Comparison of ENCODE assay signal across 28 mouse cellular contexts in the genomic region with DNA sequence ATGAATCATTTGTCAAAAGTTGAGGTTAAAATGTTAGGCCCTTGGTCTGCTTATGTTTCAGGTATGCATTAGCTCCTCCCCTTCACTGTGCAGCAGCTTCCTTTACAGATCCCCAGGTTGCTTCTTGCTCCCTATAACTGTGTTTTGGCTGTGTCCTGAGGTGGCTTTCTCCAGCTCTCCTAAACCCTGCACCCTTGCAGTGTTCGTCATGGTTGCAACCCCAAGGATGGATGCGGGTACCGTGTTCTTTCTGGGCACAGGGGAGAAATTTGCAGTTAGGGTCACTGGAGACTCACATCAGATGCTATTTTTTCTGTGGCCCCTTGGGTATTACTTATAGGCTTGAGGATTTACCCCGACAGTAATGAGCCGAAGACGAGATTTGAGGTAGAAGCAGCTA.
DNase-seq lines count a peak whose midpoint lies in the region; ATAC-seq and TF ChIP-seq lines count a peak whose summit lies in the region.
"Had no signal": no experiment of that assay in that cellular context is flagged by ENCODE, and none has a peak within 500 bp of the region (broad histone marks: within the 10 kb centered on the region; RNA-seq: fewer than 3 reads in every experiment).

No protein-coding gene starts in this region.

- no peak for ATAC-seq in forebrain, embryonic 11.5 days (replicated peaks; ENCODE audit: low FRiP score)
- no peak for ATAC-seq in liver, embryonic 11.5 days (replicated peaks; ENCODE audit: low FRiP score)
- ATAC-seq: activated CD4-positive, CD25-positive, alpha-beta regulatory T cell, adult 4 months; CD4-positive, CD25-positive, alpha-beta regulatory T cell, adult 4 months; forebrain, embryonic 14.5 days; forebrain, embryonic 16.5 days; Patski had no signal

- H3K4me2 ChIP-seq in forebrain, embryonic 11.5 days (ENCODE audit: low read depth, low read length, severe bottlenecking) = no peak overlapping the region
- no peak overlapping the region for H3K4me2 ChIP-seq in liver, embryonic 11.5 days
- H3K4me2 ChIP-seq: embryonic facial prominence, embryonic 13.5 days; embryonic facial prominence, embryonic 15.5 days; forebrain, embryonic 12.5 days had no signal

- no peaks in the 10 kb centered on the region for H3K4me1 ChIP-seq in forebrain, embryonic 11.5 days (replicated peaks; ENCODE audit: control insufficient read depth, insufficient read depth, low read length)
- no peaks in the 10 kb centered on the region for H3K4me1 ChIP-seq in forebrain, embryonic 10.5 days
- H3K4me1 ChIP-seq in heart, embryonic 10.5 days = peaks cover 17% of the 10 kb centered on the region; the same call in 1 of the 2 replicates
- H3K4me1 ChIP-seq in heart, adult 2 months (ENCODE audit: control insufficient read depth, insufficient read depth, low read length) = peaks cover 6% of the 10 kb centered on the region; the same call in 1 of the 2 replicates
- peaks cover 5% of the 10 kb centered on the region; the same call in 1 of the 2 replicates for H3K4me1 ChIP-seq in liver, embryonic 11.5 days (replicated peaks; ENCODE audit: control insufficient read depth, insufficient read depth, low read length)
- H3K4me1 ChIP-seq in embryonic facial prominence, embryonic 10.5 days = no peaks in the 10 kb centered on the region
- H3K4me1 ChIP-seq: embryonic facial prominence, embryonic 13.5 days; forebrain, embryonic 12.5 days had no signal

- intact Hi-C loops in heart, adult 2 months (cut with DNase I) = no loop called here

- H3K9me3 ChIP-seq in forebrain, embryonic 11.5 days (ENCODE audit: control insufficient read depth, low read length) = no peaks in the 10 kb centered on the region
- no peaks in the 10 kb centered on the region for H3K9me3 ChIP-seq in forebrain, embryonic 10.5 days
- H3K9me3 ChIP-seq in heart, embryonic 10.5 days = no peaks in the 10 kb centered on the region
- no peaks in the 10 kb centered on the region for H3K9me3 ChIP-seq in liver, embryonic 11.5 days (ENCODE audit: control insufficient read depth, low read length)
- no peaks in the 10 kb centered on the region for H3K9me3 ChIP-seq in embryonic facial prominence, embryonic 10.5 days
- H3K9me3 ChIP-seq: embryonic facial prominence, embryonic 13.5 days; embryonic facial prominence, embryonic 15.5 days; forebrain, embryonic 12.5 days; G1E had no signal

- no peak overlapping the region for H3K27ac ChIP-seq in forebrain, embryonic 11.5 days (ENCODE audit: low read depth, low read length)
- H3K27ac ChIP-seq in forebrain, embryonic 10.5 days = no peak overlapping the region
- H3K27ac ChIP-seq in heart, embryonic 10.5 days = no peak overlapping the region
- no peak overlapping the region for H3K27ac ChIP-seq in heart, adult 2 months
- H3K27ac ChIP-seq in liver, embryonic 11.5 days (ENCODE audit: low read depth, low read length) = no peak overlapping the region
- H3K27ac ChIP-seq in embryonic facial prominence, embryonic 10.5 days (replicated peaks) = no peak overlapping the region
- H3K27ac ChIP-seq: embryonic facial prominence, embryonic 13.5 days; embryonic facial prominence, embryonic 15.5 days; forebrain, embryonic 12.5 days had no signal

- 94% methylated on average over 6 of the region's 6 CpGs for WGBS in forebrain, embryonic 11.5 days
- 92% methylated on average over 6 of the region's 6 CpGs for WGBS in forebrain, embryonic 10.5 days
- WGBS in heart, embryonic 10.5 days = 91% methylated on average over 6 of the region's 6 CpGs
- WGBS in heart, adult 2 months = 89% methylated on average over 6 of the region's 6 CpGs
- WGBS in liver, embryonic 11.5 days = 87% methylated on average over 6 of the region's 6 CpGs
- WGBS in embryonic facial prominence, embryonic 10.5 days = 93% methylated on average over 6 of the region's 6 CpGs

- peaks cover 4% of the 10 kb centered on the region for H3K79me2 ChIP-seq in heart, adult 2 months (replicated peaks; ENCODE audit: control insufficient read depth, insufficient read depth, low read length)

- no peaks in the 10 kb centered on the region for H3K27me3 ChIP-seq in forebrain, embryonic 11.5 days (ENCODE audit: control insufficient read depth, insufficient read depth, low read length)
- H3K27me3 ChIP-seq in forebrain, embryonic 10.5 days (ENCODE audit: poor library complexity, severe bottlenecking) = no peaks in the 10 kb centered on the region
- no peaks in the 10 kb centered on the region for H3K27me3 ChIP-seq in heart, embryonic 10.5 days (ENCODE audit: insufficient read depth, poor library complexity, severe bottlenecking)
- no peaks in the 10 kb centered on the region for H3K27me3 ChIP-seq in heart, adult 2 months (ENCODE audit: control insufficient read depth, insufficient read depth, low read length)
- H3K27me3 ChIP-seq in liver, embryonic 11.5 days (replicated peaks; ENCODE audit: control insufficient read depth, insufficient read depth, low read length) = no peaks in the 10 kb centered on the region
- no peaks in the 10 kb centered on the region for H3K27me3 ChIP-seq in embryonic facial prominence, embryonic 10.5 days (replicated peaks; ENCODE audit: low read depth, poor library complexity, severe bottlenecking)
- H3K27me3 ChIP-seq: CH12.LX; embryonic facial prominence, embryonic 13.5 days; embryonic facial prominence, embryonic 15.5 days; forebrain, embryonic 12.5 days; Patski had no signal

- DNase-seq in forebrain, embryonic 11.5 days (ENCODE audit: low spot score) = peak; percentile 31
- no peak for DNase-seq in forebrain, embryonic 10.5 days (ENCODE audit: extremely low spot score, low spot score)
- peak; percentile 57 for DNase-seq in heart, embryonic 10.5 days (ENCODE audit: low spot score)
- DNase-seq in heart, adult 2 months = no peak
- DNase-seq in liver, embryonic 11.5 days (ENCODE audit: low spot score) = peak; percentile 25
- DNase-seq in liver = no peak
- DNase-seq in embryonic facial prominence, embryonic 10.5 days (ENCODE audit: low spot score) = peak; percentile 4
- DNase-seq in right cerebral cortex, postnatal 10 days (ENCODE audit: low spot score in 2 of 2) = no peak
- DNase-seq: adrenal gland, adult 8-10 months; adrenal gland, postnatal 14 days; adrenal gland, postnatal 36 days; B cell, adult 2 months; cerebellum, adult 11-12 months; cerebellum, adult 2 months; cerebellum, adult 9-10 months; cerebellum, postnatal 10 days; cerebellum, postnatal 25 days had no signal

- no peak for TF ChIP-seq POLR2A in heart, adult 2 months (IDR thresholded peaks at IDR 0.05; ENCODE audit: insufficient read depth, low read depth, low read length)

- H3K4me3 ChIP-seq in forebrain, embryonic 11.5 days (ENCODE audit: low read depth, low read length) = no peak overlapping the region
- H3K4me3 ChIP-seq in forebrain, embryonic 10.5 days = no peak overlapping the region
- H3K4me3 ChIP-seq in heart, embryonic 10.5 days = no peak overlapping the region
- H3K4me3 ChIP-seq in heart, adult 2 months = no peak overlapping the region
- H3K4me3 ChIP-seq in liver, embryonic 11.5 days (ENCODE audit: low read depth, low read length) = no peak overlapping the region
- H3K4me3 ChIP-seq in embryonic facial prominence, embryonic 10.5 days = no peak overlapping the region
- H3K4me3 ChIP-seq: embryonic facial prominence, embryonic 13.5 days; embryonic facial prominence, embryonic 15.5 days; erythroblast, embryonic 14.5 days; forebrain, embryonic 12.5 days had no signal

- TF ChIP-seq EP300 in heart, adult 2 months (IDR thresholded peaks at IDR 0.05; ENCODE audit: insufficient read depth, low read depth, low read length) = no peak

- H3K9ac ChIP-seq in forebrain, embryonic 11.5 days (ENCODE audit: low read length) = no peak overlapping the region
- no peak overlapping the region for H3K9ac ChIP-seq in heart, adult 2 months (ENCODE audit: low read depth, low read length)
- H3K9ac ChIP-seq in liver, embryonic 11.5 days (ENCODE audit: low read depth, low read length) = no peak overlapping the region
- H3K9ac ChIP-seq: embryonic facial prominence, embryonic 13.5 days; embryonic facial prominence, embryonic 15.5 days; forebrain, embryonic 12.5 days had no signal

- H3K36me3 ChIP-seq in forebrain, embryonic 11.5 days (ENCODE audit: control insufficient read depth, insufficient read depth, low read length) = no peaks in the 10 kb centered on the region
- H3K36me3 ChIP-seq in forebrain, embryonic 10.5 days (replicated peaks) = peaks cover 20% of the 10 kb centered on the region
- peaks cover 8% of the 10 kb centered on the region; the same call in 1 of the 2 replicates for H3K36me3 ChIP-seq in heart, embryonic 10.5 days
- peaks cover 2% of the 10 kb centered on the region; the same call in 1 of the 2 replicates for H3K36me3 ChIP-seq in heart, adult 2 months (ENCODE audit: control insufficient read depth, insufficient read depth, low read length)
- H3K36me3 ChIP-seq in liver, embryonic 11.5 days (ENCODE audit: control insufficient read depth, insufficient read depth, low read length) = no peaks in the 10 kb centered on the region; the same call in 1 of the 2 replicates
- peaks cover 26% of the 10 kb centered on the region for H3K36me3 ChIP-seq in embryonic facial prominence, embryonic 10.5 days (replicated peaks)

- no peak for TF ChIP-seq CTCF in heart, adult 2 months (IDR thresholded peaks at IDR 0.05)

Comparison
In these comparisons a context has a peak if more than half of its experiments do, and no peak if none do; other contexts are left out.
1. DNase-seq: peak in forebrain, embryonic 11.5 days (single experiment), heart, embryonic 10.5 days (single experiment), liver, embryonic 11.5 days (single experiment) and embryonic facial prominence, embryonic 10.5 days (single experiment); none in forebrain, embryonic 10.5 days (single experiment), heart, adult 2 months (0 of 2), liver (single experiment) and right cerebral cortex, postnatal 10 days (0 of 2).